Mouse (Mus musculus) embryonic stem cell, embryonic (primary cell): Measurements from ENCODE around the gene Rnf144b.

Experiments
- CTCF ChIA-PET, 4 experiments: fragments of 300-600 bp in 2 of 4; fragments of 350-600 bp in 2 of 4; sonication (Branson Sonifier 250); formaldehyde crosslinking; loops; one replicate each; lab custom pipeline; 2022; ENCODE audit warnings: inconsistent platforms in 2 of 4; lab: Charles Lee
- POLR2A ChIA-PET, 4 experiments: fragments of 300-600 bp in 2 of 4; fragments of 350-600 bp in 2 of 4; sonication (Branson Sonifier 250); formaldehyde crosslinking; loops; one replicate each; lab custom pipeline; 2022; ENCODE audit warnings: antibody characterized with exemption in 4 of 4, inconsistent platforms in 1 of 4; lab: Charles Lee

Gene Rnf144b

DNA sequence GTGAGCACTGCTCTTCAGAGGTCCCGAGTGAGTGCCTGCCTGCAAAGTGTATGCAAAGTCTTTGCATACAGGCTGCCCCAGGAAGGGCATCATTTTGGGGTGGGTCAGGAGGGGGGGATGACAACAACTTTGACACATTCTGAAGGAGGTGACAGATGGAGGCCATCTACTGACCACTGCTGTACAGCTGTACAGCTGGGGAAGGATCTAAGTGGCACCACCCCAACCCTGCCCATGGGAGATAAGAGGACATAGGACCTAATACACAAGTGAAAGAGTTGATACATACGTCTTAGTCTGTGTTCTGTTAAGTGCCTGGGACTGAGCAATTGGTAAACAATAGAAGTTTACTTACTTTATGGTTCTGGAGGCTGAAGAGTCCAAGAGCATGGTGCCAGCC is 13.2 kb upstream of the Rnf144b start:
- ChIA-PET CTCF (interaction anchor here in 1 of 4 experiments (0.7 kb wide), 1 partner anchor 27 kb away, joined by 3 read pairs; no protein-coding TSS in a partner anchor), POLR2A (interaction anchor here in 3 of 4 experiments (0.6 to 1.7 kb wide), 5 partner anchors 10 to 837 kb away, joined by 3 to 4 read pairs (median 3); partner anchors contain the start of gene Rnf144b (in 1 of the 3))

DNA sequence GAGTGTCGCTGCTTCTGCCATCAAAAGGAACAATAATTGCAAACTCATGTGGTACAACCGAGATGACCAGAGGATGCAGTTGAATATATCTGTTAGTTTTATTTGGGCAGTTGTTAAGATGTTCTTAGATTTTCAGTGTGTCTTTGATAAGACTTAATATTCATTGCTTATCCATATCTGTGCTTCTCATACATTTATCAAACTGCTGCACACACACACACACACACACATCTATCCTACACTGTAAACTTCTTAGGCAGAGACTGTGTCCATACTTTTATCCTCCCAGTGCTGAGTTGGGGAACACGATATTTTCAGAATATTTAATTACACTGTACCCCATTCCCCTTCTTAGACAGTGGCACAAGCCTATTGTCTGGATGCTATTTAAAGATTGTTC is 11.3 kb upstream of the Rnf144b start:
- POLR2A ChIA-PET = interaction anchor here in 1 of 4 experiments (1.0 to 1.7 kb wide), 3 partner anchors 11 to 23 kb away, joined by 3 to 4 read pairs (median 3); partner anchors contain the start of gene Rnf144b
- CTCF ChIA-PET = interaction anchor here in 1 of 4 experiments (0.6 kb wide), 1 partner anchor 112 kb away, joined by 5 read pairs; no protein-coding TSS in a partner anchor

DNA sequence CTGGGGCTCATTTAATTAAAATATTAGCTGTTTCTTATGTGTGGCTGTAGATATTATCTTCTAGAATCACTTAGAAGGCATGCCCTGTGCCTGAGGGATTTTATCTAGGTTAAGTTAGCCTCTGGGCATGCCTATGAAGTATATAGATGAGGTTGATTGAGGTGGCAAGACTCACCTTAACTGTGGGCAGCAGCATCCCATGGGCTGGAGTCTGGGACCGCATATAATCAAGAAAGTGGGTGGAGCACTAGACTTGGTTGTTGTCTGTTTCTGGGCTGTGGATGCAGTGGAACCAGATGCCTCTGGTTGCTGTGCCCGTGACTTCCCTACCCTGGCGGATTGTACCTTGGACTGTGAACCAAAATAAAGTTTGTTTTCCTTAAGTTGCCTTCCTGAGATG is 10.4 kb upstream of the Rnf144b start:
- CTCF ChIA-PET = no interaction called here
- POLR2A ChIA-PET = no interaction called here

DNA sequence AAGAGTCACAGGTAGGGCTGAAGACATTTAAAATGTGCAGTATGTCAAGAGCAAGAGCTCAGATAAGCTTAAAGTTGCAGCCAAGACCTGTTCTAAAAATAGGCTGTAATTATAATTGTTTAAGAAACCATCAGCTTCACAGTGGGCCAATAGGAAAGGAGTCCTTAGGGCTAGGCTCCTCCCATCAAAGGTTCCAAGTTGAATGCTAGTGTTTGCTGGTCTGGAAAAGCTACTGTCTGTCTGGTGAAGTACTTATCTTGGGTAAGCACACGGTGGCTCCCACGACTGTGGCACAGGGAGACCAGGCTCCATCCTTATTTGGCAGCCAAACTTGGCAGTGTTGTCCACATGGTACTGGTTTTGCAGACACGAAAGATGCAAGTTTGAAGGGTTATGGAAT is 9.5 kb upstream of the Rnf144b start:
- CTCF ChIA-PET = interaction anchor here in 1 of 4 experiments (0.5 kb wide), 1 partner anchor 177 kb away, joined by 3 read pairs; no protein-coding TSS in a partner anchor
- POLR2A ChIA-PET = interaction anchor here in 1 of 4 experiments (1.1 kb wide), 1 partner anchor 10 kb away, joined by 3 read pairs; no protein-coding TSS in a partner anchor

DNA sequence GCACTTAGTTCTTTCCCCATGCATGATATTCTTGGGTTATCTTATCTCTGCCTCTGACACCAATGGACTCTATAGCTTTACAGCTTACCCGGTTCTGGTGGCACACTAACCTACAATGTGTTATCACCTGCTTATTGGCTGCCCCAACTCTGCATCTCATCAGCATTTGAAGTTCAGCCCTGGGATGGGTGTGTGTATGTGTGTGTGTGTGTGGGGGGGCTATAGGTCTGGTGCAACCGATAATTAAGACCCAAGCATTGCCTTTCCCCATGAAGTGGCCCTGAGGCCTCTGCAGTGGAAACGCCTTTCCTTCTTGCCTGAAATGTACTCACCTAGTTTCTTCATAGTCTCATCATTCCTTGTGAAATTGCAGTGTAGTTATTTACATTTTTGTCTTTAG is 6.5 kb upstream of the Rnf144b start:
- POLR2A ChIA-PET = interaction anchor here in 1 of 4 experiments (1.6 kb wide), 1 partner anchor 11 kb away, joined by 5 read pairs; no protein-coding TSS in a partner anchor
- CTCF ChIA-PET = no interaction called here

DNA sequence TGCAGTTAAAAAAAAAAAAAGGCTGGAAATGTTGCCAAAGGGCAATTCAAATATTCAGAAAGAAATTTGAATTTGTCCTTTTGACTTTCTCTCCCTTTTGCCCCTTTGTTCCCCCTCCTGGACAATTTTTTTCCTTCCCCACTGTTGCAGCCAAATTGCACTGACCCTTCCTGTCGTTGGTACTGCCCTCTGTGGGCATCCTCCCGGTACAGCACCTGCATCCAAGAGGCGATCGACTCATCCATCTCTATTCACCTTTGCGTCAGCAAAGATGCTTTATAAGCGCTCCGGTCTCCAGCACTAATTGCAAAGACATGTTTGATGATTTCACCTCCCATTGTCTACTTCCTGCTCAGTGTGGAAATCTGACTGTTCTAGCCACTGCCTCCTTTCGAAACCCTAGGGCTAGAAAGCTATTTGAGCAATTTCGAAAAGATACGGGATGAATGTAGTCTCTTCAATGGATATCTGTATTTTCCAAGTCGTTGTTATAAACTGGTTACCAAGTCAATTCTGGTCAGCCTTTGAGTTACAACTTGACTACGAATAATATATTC is 1.0 kb upstream of the Rnf144b start:
- CTCF ChIA-PET = interaction anchor here in 1 of 4 experiments (1.7 kb wide), 1 partner anchor 32 kb away, joined by 3 read pairs; no protein-coding TSS in a partner anchor
- POLR2A ChIA-PET = interaction anchor here in 1 of 4 experiments (0.7 kb wide), 1 partner anchor 12 kb away, joined by 3 read pairs; no protein-coding TSS in a partner anchor

DNA sequence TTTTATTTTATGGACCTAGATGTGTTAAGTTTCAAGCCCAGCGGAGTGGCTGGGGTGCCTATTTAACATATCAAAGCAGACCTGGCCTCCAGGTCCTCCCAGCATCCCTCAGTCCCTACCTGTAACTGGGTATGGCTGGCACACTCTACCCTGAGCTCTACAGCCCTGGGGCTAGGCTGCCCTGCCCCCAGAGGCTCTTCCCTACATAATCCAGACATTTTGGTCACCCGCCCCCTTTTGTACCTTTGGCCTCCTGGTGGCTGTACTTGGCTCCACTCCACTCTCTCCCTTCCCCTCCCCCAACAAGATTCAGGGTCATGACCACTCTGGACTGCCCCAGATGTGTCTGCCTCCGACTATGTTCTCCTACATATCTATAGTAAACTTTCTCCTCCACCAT is 2.0 kb downstream of the Rnf144b start:
- ChIA-PET POLR2A (interaction anchor here in 2 of 4 experiments (0.5 to 1.8 kb wide), 4 partner anchors 14 to 182 kb away, joined by 3 to 7 read pairs (median 3); no protein-coding TSS in a partner anchor), CTCF (interaction anchor here in 2 of 4 experiments (0.5 to 0.8 kb wide), 2 partner anchors 9 to 24 kb away, joined by 4 to 7 read pairs; no protein-coding TSS in a partner anchor)

DNA sequence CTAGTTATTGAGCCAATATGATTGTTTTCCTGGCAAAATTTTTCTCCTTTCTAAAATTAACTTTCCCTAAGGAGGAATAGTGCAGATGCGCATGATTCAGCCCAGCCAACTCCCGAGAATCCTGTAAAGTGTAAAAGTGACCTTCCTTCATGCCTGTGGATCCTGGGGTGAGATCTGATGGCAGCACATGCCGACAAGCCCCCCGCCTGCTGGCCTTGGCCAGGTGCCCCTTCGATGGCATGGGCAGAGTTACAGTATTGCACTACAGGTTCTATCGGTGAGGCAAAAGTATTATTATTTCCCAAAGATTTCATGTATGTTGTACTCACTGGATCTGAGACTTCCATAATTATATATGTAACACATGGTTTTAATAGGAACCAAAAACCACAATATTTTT is 2.5 kb downstream of the Rnf144b start:
- POLR2A ChIA-PET = interaction anchor here in 2 of 4 experiments (0.5 to 1.2 kb wide), 2 partner anchors 15 to 181 kb away, joined by 3 read pairs; no protein-coding TSS in a partner anchor
- CTCF ChIA-PET = interaction anchor here in 1 of 4 experiments (0.8 kb wide), 1 partner anchor 9 kb away, joined by 4 read pairs; no protein-coding TSS in a partner anchor

DNA sequence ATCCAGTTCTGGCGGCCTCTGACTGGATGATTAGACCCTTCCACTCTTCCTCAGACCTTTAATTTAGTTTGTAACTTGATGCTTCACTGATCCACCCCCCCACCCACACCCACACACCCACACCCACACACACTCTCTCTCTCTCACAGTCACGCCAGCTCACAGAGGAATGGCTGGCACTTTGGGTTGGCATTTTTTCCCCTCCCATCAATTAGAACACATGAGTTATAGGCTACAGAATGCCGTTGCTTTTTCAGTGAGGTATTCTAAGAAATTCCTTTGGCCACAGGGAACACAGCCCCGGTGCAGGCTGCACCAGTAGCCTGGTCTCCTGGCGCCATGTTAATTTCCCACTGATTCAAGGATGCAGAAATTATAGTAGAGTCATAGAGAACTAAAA is 3.1 kb downstream of the Rnf144b start:
- CTCF ChIA-PET = no interaction called here
- POLR2A ChIA-PET = no interaction called here

DNA sequence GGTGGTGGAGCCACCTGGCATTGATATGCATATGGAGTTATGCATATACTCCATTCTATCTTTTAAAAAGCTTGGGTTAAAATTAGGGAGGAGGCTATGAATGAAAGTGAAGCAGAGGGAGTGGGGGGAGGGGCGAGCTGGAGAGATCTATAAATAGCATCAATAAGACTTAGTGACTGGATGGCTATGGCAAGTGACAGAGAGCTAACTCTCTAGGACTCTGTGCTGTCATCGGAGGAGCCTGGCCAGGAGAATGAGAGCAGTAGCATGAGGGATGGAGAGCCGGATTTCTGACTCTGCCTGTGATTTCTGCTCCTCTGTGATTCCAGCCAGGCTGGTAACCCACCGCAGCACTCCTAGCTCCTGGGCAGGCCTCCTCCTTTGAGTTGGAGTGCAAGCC is 6.6 kb downstream of the Rnf144b start:
- CTCF ChIA-PET = interaction anchor here in 1 of 4 experiments (0.6 kb wide), 1 partner anchor 33 kb away, joined by 3 read pairs; no protein-coding TSS in a partner anchor
- POLR2A ChIA-PET = interaction anchor here in 2 of 4 experiments (0.7 to 0.8 kb wide), 3 partner anchors 9 to 323 kb away, joined by 3 to 5 read pairs (median 4); no protein-coding TSS in a partner anchor

DNA sequence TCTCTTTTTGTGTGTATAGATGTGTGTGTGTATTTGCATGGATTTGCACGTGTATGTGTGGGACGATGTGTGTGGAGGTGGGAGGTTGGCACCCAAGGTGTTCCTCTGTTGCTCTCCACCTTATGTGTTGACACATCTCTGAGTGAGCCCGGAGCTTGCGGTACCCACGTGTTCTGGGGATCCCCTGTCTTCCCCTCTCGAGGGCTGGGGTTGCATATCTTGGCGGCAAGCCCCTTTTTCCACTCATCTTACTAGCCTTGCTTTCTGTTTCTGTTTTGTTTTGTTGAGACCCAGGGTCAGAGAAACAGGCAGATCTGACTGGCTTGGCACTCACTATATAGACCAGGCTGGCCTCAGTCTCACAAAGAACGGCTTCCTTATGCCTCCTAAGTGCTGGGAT is 10.6 kb downstream of the Rnf144b start:
- CTCF ChIA-PET = interaction anchor here in 1 of 4 experiments (1.0 kb wide), 1 partner anchor 9 kb away, joined by 4 read pairs; no protein-coding TSS in a partner anchor

DNA sequence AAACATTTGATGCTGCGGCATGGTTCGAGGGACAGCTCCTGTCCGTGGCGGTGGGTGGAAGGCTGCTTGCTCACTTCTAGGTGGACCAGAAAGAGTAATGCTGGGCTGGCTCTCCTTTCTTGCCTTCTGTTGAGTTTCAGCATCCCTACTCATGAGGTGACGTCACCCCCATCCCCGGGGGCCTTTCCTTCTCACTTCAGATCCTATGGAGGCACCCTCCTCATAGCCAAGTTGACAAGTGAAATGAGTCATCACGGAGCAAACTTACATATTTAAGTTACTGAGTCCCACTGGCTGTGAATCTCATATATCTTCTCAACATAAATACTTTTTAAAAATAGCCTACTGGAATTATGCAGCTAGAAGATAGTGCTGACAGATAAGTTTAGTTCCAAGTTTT is 12.4 kb downstream of the Rnf144b start:
- ChIA-PET CTCF (interaction anchor here in 1 of 4 experiments (0.5 kb wide), 1 partner anchor 92 kb away, joined by 3 read pairs; no protein-coding TSS in a partner anchor), POLR2A (no interaction called here)

More for the DNA sequence above, 10.6 kb downstream of the Rnf144b start:
- POLR2A ChIA-PET = interaction anchor here in 1 of 4 experiments (1.2 kb wide), 1 partner anchor 11 kb away, joined by 3 read pairs; no protein-coding TSS in a partner anchor

DNA sequence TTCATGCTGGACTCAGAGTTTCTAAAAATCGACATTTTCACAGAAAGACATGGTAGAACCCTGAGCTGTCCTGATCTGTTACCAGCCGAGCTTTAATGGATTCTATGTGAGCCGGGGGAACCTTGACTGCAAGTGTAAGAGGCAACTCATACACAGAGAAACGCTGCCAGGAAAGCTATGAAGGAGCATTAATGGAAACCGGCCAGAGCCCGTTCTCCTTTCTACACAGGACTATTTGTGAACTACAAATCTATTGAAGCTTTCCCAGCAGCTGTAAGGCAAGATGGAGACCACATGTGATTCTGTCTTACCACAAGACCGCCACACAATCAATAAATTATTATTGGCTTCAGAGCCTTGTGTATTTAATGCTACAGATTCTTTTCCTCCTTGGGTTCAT is 13.3 kb downstream of the Rnf144b start:
- ChIA-PET POLR2A (no interaction called here), CTCF (interaction anchor here in 1 of 4 experiments (0.8 kb wide), 1 partner anchor 1355 kb away, joined by 3 read pairs; no protein-coding TSS in a partner anchor)

DNA sequence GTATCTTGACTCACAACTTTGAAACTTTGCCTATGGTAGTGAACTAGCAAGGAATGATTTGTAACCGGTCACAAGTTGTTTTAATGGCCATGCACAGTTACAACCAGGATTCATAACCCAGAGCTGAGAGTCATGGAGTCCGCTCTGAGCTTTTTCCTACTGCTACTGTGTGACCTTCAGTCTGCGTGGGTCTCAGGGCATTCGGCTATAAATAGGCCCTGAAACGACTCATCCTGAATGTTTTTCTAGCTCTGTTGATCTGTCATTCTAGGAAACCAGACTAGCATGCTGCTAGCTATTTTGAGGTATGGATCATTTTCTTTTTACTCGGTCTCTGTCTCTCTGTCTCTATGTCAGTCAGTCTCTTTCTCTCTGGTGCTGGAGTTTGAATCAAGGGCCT is 20.3 kb downstream of the Rnf144b start:
- ChIA-PET CTCF (interaction anchor here in 2 of 4 experiments (0.7 to 1.2 kb wide), 2 partner anchors 9 to 360 kb away, joined by 3 read pairs; no protein-coding TSS in a partner anchor), POLR2A (interaction anchor here in 1 of 4 experiments (1.7 kb wide), 1 partner anchor 10 kb away, joined by 4 read pairs; no protein-coding TSS in a partner anchor)

DNA sequence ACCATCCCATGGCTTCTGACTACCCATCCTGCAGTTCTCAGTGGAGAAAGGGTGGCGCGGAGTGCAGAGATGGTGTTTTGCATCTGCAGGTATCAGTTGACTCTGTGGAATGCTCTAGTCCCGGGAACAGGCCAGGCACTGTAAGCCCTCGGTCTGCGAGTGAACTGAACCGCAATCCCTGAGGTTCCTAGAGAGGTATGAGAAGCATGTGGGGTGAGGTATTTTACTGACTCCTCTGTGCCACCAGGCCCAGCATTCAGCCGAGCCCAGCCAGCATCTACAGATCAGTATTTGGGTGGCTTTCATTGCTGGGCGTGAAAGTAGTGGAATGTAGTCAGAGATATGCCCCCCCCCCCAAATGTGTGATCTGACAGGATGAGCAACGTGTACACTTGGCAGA is 23.5 kb downstream of the Rnf144b start:
- POLR2A ChIA-PET = no interaction called here
- CTCF ChIA-PET = no interaction called here

DNA sequence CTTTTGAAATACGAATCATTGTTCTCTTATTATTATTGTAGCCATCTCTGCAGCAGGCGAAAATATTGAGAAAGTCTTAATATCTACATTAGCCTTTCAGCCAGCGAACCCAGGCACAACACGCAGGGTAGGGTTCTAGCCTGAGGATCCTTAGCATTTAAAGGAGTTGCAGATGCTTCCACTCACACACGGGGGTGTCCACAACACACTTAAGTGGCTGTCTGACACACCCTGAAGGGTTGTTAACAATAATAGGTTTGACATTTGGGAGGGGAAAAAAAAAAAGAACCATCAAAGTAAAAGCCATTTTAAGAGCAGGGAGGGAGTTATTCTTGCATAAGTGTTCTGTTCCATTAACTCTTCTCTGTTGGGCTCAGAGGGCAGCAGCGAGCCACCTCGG is 23.9 kb downstream of the Rnf144b start:
- ChIA-PET POLR2A (interaction anchor here in 3 of 4 experiments (0.5 to 1.1 kb wide), 3 partner anchors 11 to 79 kb away, joined by 3 read pairs; no protein-coding TSS in a partner anchor), CTCF (no interaction called here)

DNA sequence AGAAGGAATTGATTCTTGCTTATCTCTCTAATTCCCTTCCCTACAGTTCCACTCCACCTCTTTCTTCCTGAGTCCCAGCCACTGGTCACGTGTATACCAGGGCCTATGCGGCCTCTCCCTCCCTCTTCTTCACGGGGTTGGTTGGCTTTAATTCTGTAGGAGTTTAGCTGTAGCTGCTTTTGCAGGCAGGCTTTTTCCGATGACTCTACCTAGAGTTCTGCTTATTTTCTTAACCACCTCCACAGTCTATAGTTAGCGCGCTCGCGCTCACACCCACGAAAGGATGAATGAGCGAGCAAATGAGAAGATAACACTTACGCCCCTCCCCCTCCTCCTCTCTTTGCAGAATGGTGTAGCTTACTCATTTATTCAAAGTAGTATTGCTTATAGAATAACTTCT is 26.1 kb downstream of the Rnf144b start:
- CTCF ChIA-PET = interaction anchor here in 1 of 4 experiments (1.1 kb wide), 1 partner anchor 24 kb away, joined by 7 read pairs; no protein-coding TSS in a partner anchor

DNA sequence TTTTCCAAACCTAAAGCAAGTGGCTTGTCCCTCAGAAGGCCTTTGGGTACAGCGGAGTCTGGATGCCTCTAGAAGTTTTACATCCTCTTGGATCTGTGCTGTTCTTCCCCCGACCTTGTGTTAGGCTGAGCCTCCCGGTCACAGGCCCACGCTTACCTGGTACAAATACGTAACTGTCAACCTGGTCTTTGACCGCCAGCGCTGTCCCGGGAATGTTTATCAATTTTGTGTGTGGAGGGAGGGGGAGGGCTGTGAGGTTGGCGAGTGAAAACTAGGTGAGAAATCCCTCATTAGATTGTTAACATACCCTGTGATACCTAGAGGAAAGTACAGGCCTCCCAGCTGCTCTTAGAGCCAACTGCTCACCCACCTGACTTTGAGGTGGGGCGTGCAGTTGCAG is 27.5 kb downstream of the Rnf144b start:
- POLR2A ChIA-PET = interaction anchor here in 1 of 4 experiments (0.5 kb wide), 1 partner anchor 9 kb away, joined by 3 read pairs; no protein-coding TSS in a partner anchor
- CTCF ChIA-PET = no interaction called here

More for the DNA sequence above, 26.1 kb downstream of the Rnf144b start:
- POLR2A ChIA-PET = interaction anchor here in 2 of 4 experiments (0.5 to 1.0 kb wide), 4 partner anchors 12 to 1027 kb away, joined by 3 to 4 read pairs (median 3); no protein-coding TSS in a partner anchor

DNA sequence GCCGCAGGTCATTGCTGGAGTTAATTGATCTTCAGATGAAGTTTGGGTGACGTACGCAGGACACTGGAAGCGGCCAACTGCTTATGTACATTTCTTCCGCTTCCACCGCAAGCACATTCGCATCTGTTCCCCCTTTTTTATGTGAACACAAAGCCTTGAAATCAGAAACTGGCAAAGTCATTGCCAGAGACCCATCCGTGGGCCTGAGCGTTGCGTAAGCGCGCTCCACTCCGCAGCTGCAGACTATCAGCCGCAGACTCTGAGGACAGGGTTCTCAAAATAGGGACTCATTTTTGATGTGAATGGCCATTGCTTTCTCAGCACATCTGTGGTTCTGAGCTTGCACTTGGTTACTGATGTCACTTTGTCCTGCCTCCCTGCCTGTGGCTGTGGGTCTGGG is 28.6 kb downstream of the Rnf144b start:
- ChIA-PET POLR2A (no interaction called here), CTCF (interaction anchor here in 2 of 4 experiments (0.7 to 2.1 kb wide), 3 partner anchors 8 to 139 kb away, joined by 3 to 9 read pairs (median 3); no protein-coding TSS in a partner anchor)
